Mouse (Mus musculus): ENCODE results near the gene Tmem268. TPM values are rescaled to one million over a fixed set of nuclear protein-coding genes. Genes with fewer than 3 reads are reported as not detected.

The Tmem268 gene
- 6.6 and 7.3 TPM in 2 replicates for polyA plus RNA-seq (2016; fragmentation: Nextera tagmentation; extraction: Ambion mirVana)

- Histone ChIP-seq H3K27me3 (peaks cover 9% of the 10 kb centered on the region; the same call in 1 of the 2 replicates), H3K4me3 (replicated peaks) (peak within 1 kb of the TSS; percentile 72), H3K27ac (no peak within 1 kb of the TSS), H3K9me3 (no peaks in the 10 kb centered on the region), H3K9ac (peak within 1 kb of the TSS; percentile 83), H3K36me3 (replicated peaks) (peaks cover 13% of the 10 kb centered on the region; the same call in 1 of the 2 replicates), H3K4me1 (peaks cover 39% of the 10 kb centered on the region), H3K4me2 (peak within 1 kb of the TSS; percentile 80)
- ATAC-seq (ENCODE audit: low FRiP score): peak; percentile 85
- under 1% methylated on average over 75 of the region's 81 CpGs for WGBS
Measured at GRCm38 (mm10) chr4:63558407-63559081, at the start of gene Tmem268. Gene Tmem268 (plus strand): TSS chr4:63558781.

GRCm38 (mm10) chr4:63512921-63513320, 45.7 kb upstream of the Tmem268 start:
- Histone ChIP-seq H3K9me3 (no peaks in the 10 kb centered on the region), H3K27me3 (no peaks in the 10 kb centered on the region), H3K27ac (no peak overlapping the region), H3K4me1 (no peaks in the 10 kb centered on the region), H3K4me3 (replicated peaks) (no peak overlapping the region), H3K9ac (no peak overlapping the region), H3K36me3 (replicated peaks) (no peaks in the 10 kb centered on the region), H3K4me2 (no peak overlapping the region)
- no peak for ATAC-seq (ENCODE audit: low FRiP score)
- WGBS: 76% methylated on average over 2 of the region's 2 CpGs

GRCm38 (mm10) chr4:63514454-63514984, 44.1 kb upstream of the Tmem268 start:
- H3K4me2 ChIP-seq: no peak overlapping the region
- no peak for ATAC-seq (ENCODE audit: low FRiP score)
- H3K9me3 ChIP-seq: no peaks in the 10 kb centered on the region
- H3K4me1 ChIP-seq: no peaks in the 10 kb centered on the region
- no peaks in the 10 kb centered on the region for H3K36me3 ChIP-seq (replicated peaks)
- H3K4me3 ChIP-seq (replicated peaks): no peak overlapping the region
- H3K9ac ChIP-seq: no peak overlapping the region
- H3K27ac ChIP-seq: no peak overlapping the region
- no peaks in the 10 kb centered on the region for H3K27me3 ChIP-seq
- 74% methylated on average over 4 of the region's 4 CpGs for WGBS

- Histone ChIP-seq H3K4me2 (no peak overlapping the region), H3K9ac (no peak overlapping the region), H3K4me3 (replicated peaks) (no peak overlapping the region), H3K36me3 (replicated peaks) (no peaks in the 10 kb centered on the region), H3K27ac (no peak overlapping the region), H3K9me3 (no peaks in the 10 kb centered on the region), H3K27me3 (no peaks in the 10 kb centered on the region), H3K4me1 (no peaks in the 10 kb centered on the region)
- 90% methylated on average over 5 of the region's 5 CpGs for WGBS
- ATAC-seq (ENCODE audit: low FRiP score): no peak
Measured at GRCm38 (mm10) chr4:63515021-63515420, 43.6 kb upstream of the Tmem268 start.

- Histone ChIP-seq H3K9ac (no peak overlapping the region), H3K36me3 (replicated peaks) (no peaks in the 10 kb centered on the region), H3K27me3 (no peaks in the 10 kb centered on the region), H3K4me3 (replicated peaks) (no peak overlapping the region), H3K9me3 (no peaks in the 10 kb centered on the region), H3K4me2 (no peak overlapping the region), H3K27ac (no peak overlapping the region), H3K4me1 (no peaks in the 10 kb centered on the region)
- no peak for ATAC-seq (ENCODE audit: low FRiP score)
- WGBS: 79% methylated on average over 2 of the region's 2 CpGs
Measured at GRCm38 (mm10) chr4:63521813-63522419, 36.7 kb upstream of the Tmem268 start.

GRCm38 (mm10) chr4:63525514-63525913, 33.1 kb upstream of the Tmem268 start:
- H3K4me2 ChIP-seq: no peak overlapping the region
- no peak overlapping the region; the same call in 1 of the 2 replicates for H3K9ac ChIP-seq
- 72% methylated on average over 8 of the region's 8 CpGs for WGBS
- H3K27me3 ChIP-seq: no peaks in the 10 kb centered on the region
- H3K27ac ChIP-seq: no peak overlapping the region
- no peaks in the 10 kb centered on the region for H3K4me1 ChIP-seq
- H3K9me3 ChIP-seq: no peaks in the 10 kb centered on the region
- H3K4me3 ChIP-seq (replicated peaks): no peak overlapping the region
- no peaks in the 10 kb centered on the region for H3K36me3 ChIP-seq (replicated peaks)
- no peak for ATAC-seq (ENCODE audit: low FRiP score)

- H3K9me3 ChIP-seq: no peaks in the 10 kb centered on the region
- WGBS: 69% methylated on average over 6 of the region's 6 CpGs
Measured at GRCm38 (mm10) chr4:63528946-63529345, 29.6 kb upstream of the Tmem268 start.

GRCm38 (mm10) chr4:63530409-63530808, 28.2 kb upstream of the Tmem268 start:
- Histone ChIP-seq H3K9ac (no peak overlapping the region), H3K9me3 (no peaks in the 10 kb centered on the region), H3K4me1 (no peaks in the 10 kb centered on the region), H3K36me3 (replicated peaks) (no peaks in the 10 kb centered on the region), H3K27me3 (no peaks in the 10 kb centered on the region), H3K4me2 (no peak overlapping the region), H3K4me3 (replicated peaks) (no peak overlapping the region), H3K27ac (no peak overlapping the region)
- WGBS: 95% methylated on average over 7 of the region's 7 CpGs
- no peak for ATAC-seq (ENCODE audit: low FRiP score)

More at GRCm38 (mm10) chr4:63528946-63529345, 29.6 kb upstream of the Tmem268 start:
- Histone ChIP-seq H3K36me3 (replicated peaks) (no peaks in the 10 kb centered on the region), H3K27me3 (no peaks in the 10 kb centered on the region), H3K9ac (no peak overlapping the region), H3K4me3 (replicated peaks) (no peak overlapping the region), H3K4me2 (no peak overlapping the region), H3K27ac (no peak overlapping the region), H3K4me1 (no peaks in the 10 kb centered on the region)
- peak; percentile 63; the same call in 1 of the 2 replicates for ATAC-seq (ENCODE audit: low FRiP score)

- Histone ChIP-seq H3K36me3 (replicated peaks) (no peaks in the 10 kb centered on the region), H3K27ac (no peak overlapping the region), H3K4me3 (replicated peaks) (no peak overlapping the region), H3K4me1 (no peaks in the 10 kb centered on the region), H3K9me3 (no peaks in the 10 kb centered on the region), H3K9ac (no peak overlapping the region), H3K4me2 (no peak overlapping the region), H3K27me3 (no peaks in the 10 kb centered on the region)
- no peak for ATAC-seq (ENCODE audit: low FRiP score)
- 84% methylated on average over 4 of the region's 4 CpGs for WGBS
Measured at GRCm38 (mm10) chr4:63537602-63538001, 21.0 kb upstream of the Tmem268 start.

GRCm38 (mm10) chr4:63542209-63542608, 16.4 kb upstream of the Tmem268 start:
- Histone ChIP-seq H3K27ac (no peak overlapping the region), H3K4me2 (no peak overlapping the region), H3K36me3 (replicated peaks) (no peaks in the 10 kb centered on the region), H3K9me3 (no peaks in the 10 kb centered on the region), H3K9ac (no peak overlapping the region), H3K4me1 (peaks cover 24% of the 10 kb centered on the region), H3K4me3 (replicated peaks) (no peak overlapping the region), H3K27me3 (no peaks in the 10 kb centered on the region)
- 82% methylated on average over 2 of the region's 2 CpGs for WGBS
- ATAC-seq (ENCODE audit: low FRiP score): no peak

- H3K4me1 ChIP-seq: peaks cover 32% of the 10 kb centered on the region
- no peaks in the 10 kb centered on the region for H3K27me3 ChIP-seq
- no peak overlapping the region; the same call in 1 of the 2 replicates for H3K9ac ChIP-seq
- ATAC-seq (ENCODE audit: low FRiP score): peak; percentile 2; the same call in 1 of the 2 replicates
- H3K4me2 ChIP-seq: peak overlapping the region; percentile 69
- peaks cover 6% of the 10 kb centered on the region for H3K36me3 ChIP-seq (replicated peaks)
- no peaks in the 10 kb centered on the region for H3K9me3 ChIP-seq
- H3K4me3 ChIP-seq (replicated peaks): peak overlapping the region; percentile 81
- H3K27ac ChIP-seq: peak overlapping the region; percentile 83
- 69% methylated on average over 10 of the region's 10 CpGs for WGBS
Measured at GRCm38 (mm10) chr4:63543746-63544493, 14.7 kb upstream of the Tmem268 start.

Measured in forebrain, embryonic 12.5 days (tissue).